Mouse (Mus musculus) E14TG2a.4 (cell line): Measurements from ENCODE around the gene Fam122a.
A peak's percentile ranks its signal among the peaks of the same experiment; 100 is the strongest.

Experiments
- H3K27me3 ChIP-seq: 2 replicates; pipeline ENCODE4 v1.6.1; 2014; ENCODE audit warnings: low read length, control low read depth; ENCODE audit not compliant: insufficient read depth
- H3K36me3 ChIP-seq: 2 replicates; pipeline ENCODE4 v1.6.1; 2014; ENCODE audit warnings: low read length, control low read depth; ENCODE audit not compliant: insufficient read depth
- H3K4me1 ChIP-seq: replicated peaks from 2 replicates; pipeline ENCODE4 v1.6.1; 2014; ENCODE audit warnings: low read depth, low read length, control low read depth
- H3K4me3 ChIP-seq: replicated peaks from 2 replicates; pipeline ENCODE4 v1.5.1; 2014; ENCODE audit warnings: mild to moderate bottlenecking, low read length
- H3K9me3 ChIP-seq: 2 replicates; pipeline ENCODE4 v1.6.1; 2014; ENCODE audit warnings: low read length, control low read depth
- CTCF ChIP-seq: conservative IDR thresholded peaks from 2 replicates; pipeline ENCODE4 v1.5.1; 2014; ENCODE audit warnings: low read length
- NANOG ChIP-seq: IDR thresholded peaks from 2 replicates; pipeline ENCODE4 v1.6.1; 2014; ENCODE audit warnings: borderline replicate concordance, low read length, mixed read lengths
- POU5F1 ChIP-seq: IDR thresholded peaks from 2 replicates; pipeline ENCODE4 v1.6.1; 2014; ENCODE audit warnings: low read length, borderline replicate concordance

Gene Fam122a

DNA sequence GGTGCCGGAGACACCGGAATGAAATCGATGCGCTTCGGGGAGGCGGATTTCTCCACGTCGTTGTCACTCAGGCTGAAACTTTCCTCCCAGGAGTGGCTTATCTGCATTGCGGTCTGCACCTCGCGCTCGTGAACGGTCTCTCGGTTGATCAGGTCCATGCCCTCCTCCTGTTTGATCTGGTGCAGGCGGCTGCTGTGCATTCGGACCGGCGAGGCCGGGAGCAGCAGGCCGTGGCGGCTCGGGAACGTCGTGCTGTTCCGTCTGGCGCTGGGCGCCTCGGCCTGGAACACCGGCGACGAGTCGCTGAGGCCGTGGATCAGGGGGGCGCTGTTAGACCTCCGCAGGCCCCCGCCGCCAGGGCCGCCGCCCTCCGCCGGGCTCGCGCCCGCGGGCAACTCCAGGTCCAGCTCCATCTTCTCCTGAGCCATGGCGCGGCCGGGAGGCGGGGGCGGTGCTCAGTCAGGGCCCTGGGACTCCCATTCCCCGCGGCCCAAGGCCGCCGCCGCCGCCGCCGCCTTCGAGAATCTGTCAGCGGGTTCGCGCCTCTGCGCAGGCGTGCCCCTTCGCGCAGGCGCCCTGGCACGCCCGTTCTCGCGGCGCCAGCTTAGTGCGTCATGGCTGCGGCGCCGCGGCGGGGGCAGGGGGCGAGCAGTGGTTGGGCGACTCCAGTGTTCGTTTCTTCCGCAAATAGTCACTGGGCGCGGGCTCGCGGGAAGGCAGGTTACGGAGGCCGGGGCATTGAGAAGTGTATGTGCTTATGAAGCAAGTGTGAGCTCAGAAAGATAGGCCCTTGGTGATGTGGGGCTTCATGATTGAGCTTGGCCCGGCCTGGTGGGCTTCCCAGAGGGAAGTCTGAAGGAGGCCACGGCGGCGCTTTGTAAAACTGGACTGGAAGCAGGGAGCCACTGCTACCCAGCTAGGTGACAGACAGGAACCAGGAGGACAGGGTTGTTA is at the start of gene Fam122a:
Gene Fam122a (minus strand): TSS at position 428 of the 954 bp plus-strand sequence.
- peaks cover 9% of the 10 kb centered on the region; the same call in 1 of the 2 replicates for H3K36me3 ChIP-seq
- H3K4me1 ChIP-seq = peaks cover 31% of the 10 kb centered on the region
- TF ChIP-seq POU5F1 (no peak), NANOG (no peak), CTCF (no peak)
- H3K9me3 ChIP-seq = no peaks in the 10 kb centered on the region
- H3K27me3 ChIP-seq = no peaks in the 10 kb centered on the region
- peak within 1 kb of the TSS; percentile 94 for H3K4me3 ChIP-seq

- Histone ChIP-seq H3K4me1 (peaks cover 19% of the 10 kb centered on the region), H3K9me3 (no peaks in the 10 kb centered on the region), H3K27me3 (no peaks in the 10 kb centered on the region), H3K36me3 (no peaks in the 10 kb centered on the region), H3K4me3 (no peak overlapping the region)
- TF ChIP-seq POU5F1 (no peak), NANOG (no peak), CTCF (no peak)
Measured at GRCm38 (mm10) chr19:24523476-24524313, 46.5 kb upstream of the Fam122a start.

- H3K36me3 ChIP-seq = no peaks in the 10 kb centered on the region
- H3K4me1 ChIP-seq = peaks cover 16% of the 10 kb centered on the region
- no peaks in the 10 kb centered on the region for H3K27me3 ChIP-seq
- TF ChIP-seq CTCF (no peak), NANOG (no peak), POU5F1 (no peak)
- H3K4me3 ChIP-seq = no peak overlapping the region
- no peaks in the 10 kb centered on the region for H3K9me3 ChIP-seq
Measured at GRCm38 (mm10) chr19:24521997-24522396, 44.8 kb upstream of the Fam122a start.

GRCm38 (mm10) chr19:24521146-24521545 is 44.0 kb upstream of the Fam122a start:
- peaks cover 16% of the 10 kb centered on the region for H3K4me1 ChIP-seq
- TF ChIP-seq CTCF (no peak), NANOG (no peak), POU5F1 (no peak)
- no peaks in the 10 kb centered on the region for H3K27me3 ChIP-seq
- H3K36me3 ChIP-seq = no peaks in the 10 kb centered on the region
- no peak overlapping the region for H3K4me3 ChIP-seq
- no peaks in the 10 kb centered on the region for H3K9me3 ChIP-seq

DNA sequence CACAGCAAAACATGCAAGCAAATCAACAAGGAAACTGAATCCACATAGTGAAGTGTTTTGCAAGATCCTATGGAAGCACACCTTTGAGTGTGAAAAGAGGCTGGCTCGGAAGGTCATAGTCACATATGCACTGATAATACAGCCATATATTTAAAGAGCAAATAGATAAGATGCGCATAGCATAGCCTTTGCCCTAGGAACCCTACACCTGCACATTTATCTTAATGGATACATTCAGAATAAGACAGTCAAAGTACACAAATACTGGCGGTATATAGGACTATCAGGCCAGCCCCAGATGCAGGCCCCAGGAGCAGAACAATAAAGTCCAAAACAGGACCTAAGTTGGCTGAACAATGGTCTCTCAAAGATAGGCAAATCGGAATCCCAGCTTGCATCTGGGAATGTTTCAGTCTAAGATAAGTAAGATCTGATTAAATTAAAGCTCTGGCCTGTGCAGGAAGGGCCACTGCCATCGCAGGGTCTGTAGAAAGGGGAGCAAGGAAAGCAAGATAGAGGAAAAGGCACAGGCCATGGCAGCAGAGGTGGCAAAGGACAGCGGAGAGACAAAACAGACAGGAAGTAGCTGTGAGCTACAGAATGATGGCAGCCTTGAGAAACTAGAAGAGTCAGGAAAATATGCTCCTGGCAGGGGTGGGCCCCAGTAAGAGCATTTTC is 42.7 kb upstream of the Fam122a start:
- Histone ChIP-seq H3K9me3 (no peaks in the 10 kb centered on the region), H3K4me1 (peaks cover 16% of the 10 kb centered on the region), H3K27me3 (no peaks in the 10 kb centered on the region), H3K36me3 (no peaks in the 10 kb centered on the region), H3K4me3 (no peak overlapping the region)
- no peak for TF ChIP-seq POU5F1
- no peak for TF ChIP-seq NANOG
- no peak for TF ChIP-seq CTCF

DNA sequence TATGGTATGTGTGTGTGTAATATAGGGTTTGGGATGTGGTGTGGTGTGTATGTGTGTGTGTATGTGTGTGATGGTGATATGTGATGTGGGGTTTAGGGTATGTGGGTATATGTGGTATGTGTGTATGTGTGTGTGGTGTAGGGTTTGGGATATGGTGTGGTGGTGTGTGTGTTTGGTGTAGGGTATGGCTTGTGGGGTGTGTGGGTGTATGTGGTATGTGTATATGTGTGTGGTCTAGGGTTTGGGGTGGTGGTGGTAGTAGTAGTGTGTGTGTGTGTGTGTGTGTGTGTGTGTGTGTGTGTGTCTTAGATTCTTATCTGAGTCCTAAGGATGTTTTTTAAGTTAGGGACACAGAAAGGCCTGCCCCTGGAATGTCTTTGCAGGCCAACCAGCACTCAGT is 41.2 kb upstream of the Fam122a start:
- no peak for TF ChIP-seq NANOG
- no peak for TF ChIP-seq POU5F1
- peaks cover 3% of the 10 kb centered on the region for H3K4me1 ChIP-seq
- H3K9me3 ChIP-seq = no peaks in the 10 kb centered on the region
- H3K4me3 ChIP-seq = no peak overlapping the region
- H3K27me3 ChIP-seq = no peaks in the 10 kb centered on the region
- no peaks in the 10 kb centered on the region for H3K36me3 ChIP-seq

DNA sequence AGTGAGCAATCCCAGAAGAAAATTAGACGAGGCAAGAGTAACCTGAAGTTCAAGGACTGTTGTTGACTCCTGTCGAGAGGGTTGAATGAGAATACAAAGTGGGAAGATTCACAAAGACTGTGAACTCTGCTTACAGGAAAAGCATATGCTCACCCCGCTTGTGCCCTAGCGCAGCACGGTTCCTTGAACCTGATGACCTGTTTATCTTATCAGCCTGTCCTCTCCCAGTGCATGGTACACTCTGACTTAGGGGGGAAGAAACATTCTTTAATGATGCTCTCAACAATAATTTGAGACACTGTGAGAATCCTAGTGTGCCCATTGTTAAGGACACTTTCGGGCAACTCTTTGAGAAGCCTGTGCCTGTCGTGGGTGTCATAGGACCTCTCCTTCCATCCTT is 39.9 kb upstream of the Fam122a start:
- H3K4me1 ChIP-seq = 0 out of 2 replicates have a peak, but pooled peaks cover 2% of the 10 kb centered on the region
- no peak overlapping the region for H3K4me3 ChIP-seq
- TF ChIP-seq POU5F1 = no peak
- TF ChIP-seq NANOG = no peak
- H3K27me3 ChIP-seq = no peaks in the 10 kb centered on the region
- no peaks in the 10 kb centered on the region for H3K36me3 ChIP-seq
- no peaks in the 10 kb centered on the region for H3K9me3 ChIP-seq

GRCm38 (mm10) chr19:24515941-24516340 is 38.8 kb upstream of the Fam122a start:
- no peak for TF ChIP-seq POU5F1
- TF ChIP-seq NANOG = no peak
- no peak for TF ChIP-seq CTCF

More at GRCm38 (mm10) chr19:24515941-24516340, 38.8 kb upstream of the Fam122a start:
- no peak overlapping the region for H3K4me3 ChIP-seq
- H3K27me3 ChIP-seq = no peaks in the 10 kb centered on the region
- 0 out of 2 replicates have a peak, but pooled peaks cover 2% of the 10 kb centered on the region for H3K4me1 ChIP-seq
- H3K36me3 ChIP-seq = no peaks in the 10 kb centered on the region
- H3K9me3 ChIP-seq = no peaks in the 10 kb centered on the region
